Mouse (Mus musculus) neural tube, embryonic 11.5 days (tissue): Measurements from ENCODE around the gene Myo9b. TPM values are rescaled to one million over a fixed set of nuclear protein-coding genes. Genes with fewer than 3 reads are reported as not detected.
A peak's percentile ranks its signal among the peaks of the same experiment; 100 is the strongest.

Experiments used
- ATAC-seq: fragments of 200-750 bp; cut with Nextera tagmentation; 2 replicates; pipeline ENCODE4 v1.8.0; 2017; ENCODE audit warnings: moderate number of reproducible peaks, mild to moderate bottlenecking, moderate TSS enrichment, moderate library complexity; ENCODE audit not compliant: insufficient read depth, low FRiP score, low TSS enrichment
- DNase-seq: peaks from one replicate; pipeline ENCODE4 v3.0.0-alpha.2; 2015; ENCODE audit warnings: low spot score
- H3K27ac ChIP-seq: fragments of 300-500 bp; sonication (generic); 2 replicates; pipeline ENCODE4 v1.5.1; 2014; ENCODE audit warnings: low read depth, mild to moderate bottlenecking, low read length
- H3K27me3 ChIP-seq: fragments of 300-500 bp; sonication (generic); 2 replicates; pipeline ENCODE4 v1.6.1; 2014; ENCODE audit warnings: mild to moderate bottlenecking, low read length, mixed read lengths; ENCODE audit not compliant: control insufficient read depth, insufficient read depth
- H3K36me3 ChIP-seq: fragments of 300-500 bp; sonication (generic); 2 replicates; pipeline ENCODE4 v1.6.1; 2014; ENCODE audit warnings: mild to moderate bottlenecking, low read length, moderate library complexity, mixed read lengths; ENCODE audit not compliant: control insufficient read depth, insufficient read depth
- H3K4me1 ChIP-seq: fragments of 300-500 bp; sonication (generic); 2 replicates; pipeline ENCODE4 v1.6.1; 2014; ENCODE audit warnings: low read length, mixed read lengths; ENCODE audit not compliant: control insufficient read depth, insufficient read depth
- H3K4me2 ChIP-seq: fragments of 300-500 bp; sonication (generic); 2 replicates; pipeline ENCODE4 v1.6.1; 2014; ENCODE audit warnings: low read depth, mild to moderate bottlenecking, moderate library complexity
- H3K4me3 ChIP-seq: fragments of 300-500 bp; sonication (generic); 2 replicates; pipeline ENCODE4 v1.5.1; 2014; ENCODE audit warnings: low read depth, low read length
- H3K9ac ChIP-seq: fragments of 300-500 bp; sonication (generic); 2 replicates; pipeline ENCODE4 v1.6.1; 2014; ENCODE audit warnings: mild to moderate bottlenecking, low read length
- H3K9me3 ChIP-seq: fragments of 300-500 bp; sonication (generic); 2 replicates; pipeline ENCODE4 v1.6.1; 2016; ENCODE audit warnings: low read length; ENCODE audit not compliant: control insufficient read depth
- WGBS: fragments of 180-500 bp; shearing (Covaris S2); extraction: QIAGEN DNeasy Blood & Tissue Kit; methylation state at CpG from one replicate; pipeline ENCODE4 v1.1.7; 2014; 5-methylcytosine and 5-hydroxymethylcytosine counted together
- polyA plus RNA-seq: library from polyadenylated mRNA; unstranded; fragments of >200 nt; fragmentation: Nextera tagmentation; extraction: Ambion mirVana; gene quantifications from 2 replicates; pipeline ENCODE4 v1.2.1, GENCODE M21; 2014

Myo9b gene
- polyA plus RNA-seq, 1 experiment from 2014 or later, result 21.4 TPM

- H3K36me3 ChIP-seq, result no peaks in the 10 kb centered on the region; the same call in 1 of the 2 replicates
- no peak for ATAC-seq
- no peak for DNase-seq
- no peak overlapping the region for H3K27ac ChIP-seq
- WGBS, result 84% methylated on average over 12 of the region's 12 CpGs
- no peaks in the 10 kb centered on the region for H3K9me3 ChIP-seq
- H3K9ac ChIP-seq, result no peak overlapping the region
- H3K4me2 ChIP-seq, result no peak overlapping the region
- no peaks in the 10 kb centered on the region for H3K27me3 ChIP-seq
- H3K4me3 ChIP-seq, result no peak overlapping the region
- H3K4me1 ChIP-seq, result peaks cover 20% of the 10 kb centered on the region
Measured at GRCm38 (mm10) chr8:71372427-71372826, 99.9 kb downstream of the Myo9b start.

GRCm38 (mm10) chr8:71373000-71373399, 100.5 kb downstream of the Myo9b start:
- 90% methylated on average over 3 of the region's 3 CpGs for whole genome bisulfite sequencing
- Histone ChIP-seq H3K4me2 (no peak overlapping the region), H3K27me3 (no peaks in the 10 kb centered on the region), H3K36me3 (no peaks in the 10 kb centered on the region; the same call in 1 of the 2 replicates), H3K9me3 (no peaks in the 10 kb centered on the region), H3K4me3 (no peak overlapping the region), H3K9ac (no peak overlapping the region), H3K4me1 (peaks cover 14% of the 10 kb centered on the region), H3K27ac (no peak overlapping the region)
- DNase-seq, result no peak
- ATAC-seq, result no peak

DNA sequence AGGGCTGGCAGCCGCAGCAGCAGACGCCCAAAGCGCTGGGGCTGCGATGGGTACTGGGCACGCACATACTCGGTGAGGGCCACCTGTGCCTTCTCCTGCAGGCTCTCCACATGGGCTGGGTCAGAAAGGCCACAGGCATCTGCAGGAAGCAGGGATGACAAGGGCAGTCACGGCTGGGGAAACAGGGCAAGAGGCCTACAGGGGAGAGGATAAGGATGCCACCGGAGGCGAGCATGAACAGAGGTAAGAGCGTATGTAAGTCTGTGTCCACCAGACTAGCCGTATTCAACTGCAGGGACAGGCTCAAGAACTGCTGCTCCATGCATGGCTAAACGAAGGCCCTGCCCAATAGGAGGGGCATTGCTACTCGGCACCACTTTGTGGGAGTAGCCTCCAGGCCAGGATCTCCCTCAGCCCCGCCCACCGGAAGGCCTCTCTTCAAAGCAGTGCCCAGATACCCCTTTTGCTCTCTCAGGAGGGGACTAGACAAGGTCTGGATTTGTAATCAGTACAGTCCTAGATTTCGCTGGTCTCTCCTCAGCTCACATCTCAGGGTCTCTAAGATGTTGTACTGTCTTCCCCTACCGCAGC, 102.2 kb downstream of the Myo9b start:
- DNase-seq, result no peak
- no peaks in the 10 kb centered on the region for H3K27me3 ChIP-seq
- H3K9ac ChIP-seq, result no peak overlapping the region
- no peaks in the 10 kb centered on the region for H3K36me3 ChIP-seq
- ATAC-seq, result no peak
- H3K4me2 ChIP-seq, result no peak overlapping the region
- no peaks in the 10 kb centered on the region for H3K9me3 ChIP-seq
- H3K27ac ChIP-seq, result no peak overlapping the region
- peaks cover 23% of the 10 kb centered on the region for H3K4me1 ChIP-seq
- 78% methylated on average over 17 of the region's 17 CpGs for WGBS
- no peak overlapping the region for H3K4me3 ChIP-seq

- Histone ChIP-seq H3K4me2 (peak overlapping the region; percentile 46), H3K4me3 (peak overlapping the region; percentile 20), H3K4me1 (peaks cover 24% of the 10 kb centered on the region), H3K9me3 (no peaks in the 10 kb centered on the region), H3K27me3 (no peaks in the 10 kb centered on the region), H3K36me3 (no peaks in the 10 kb centered on the region), H3K9ac (peak overlapping the region; percentile 43; the same call in 1 of the 2 replicates), H3K27ac (peak overlapping the region; percentile 69)
- WGBS, result 7% methylated on average over 74 of the region's 74 CpGs
- DNase-seq, result peak; percentile 68
- peak; percentile 13; the same call in 1 of the 2 replicates for ATAC-seq
Measured at GRCm38 (mm10) chr8:71375581-71376422, 103.3 kb downstream of the Myo9b start.

GRCm38 (mm10) chr8:71376423-71377030, 104.0 kb downstream of the Myo9b start:
- peak overlapping the region; percentile 20; the same call in 1 of the 2 replicates for H3K4me3 ChIP-seq
- 38% methylated on average over 8 of the region's 8 CpGs for whole genome bisulfite sequencing
- no peak for DNase-seq
- H3K4me1 ChIP-seq, result peaks cover 24% of the 10 kb centered on the region
- H3K27me3 ChIP-seq, result no peaks in the 10 kb centered on the region
- H3K36me3 ChIP-seq, result no peaks in the 10 kb centered on the region
- no peak for ATAC-seq
- peak overlapping the region; percentile 46 for H3K4me2 ChIP-seq
- no peak overlapping the region; the same call in 1 of the 2 replicates for H3K9ac ChIP-seq
- peak overlapping the region; percentile 69; the same call in 1 of the 2 replicates for H3K27ac ChIP-seq
- H3K9me3 ChIP-seq, result no peaks in the 10 kb centered on the region

DNA sequence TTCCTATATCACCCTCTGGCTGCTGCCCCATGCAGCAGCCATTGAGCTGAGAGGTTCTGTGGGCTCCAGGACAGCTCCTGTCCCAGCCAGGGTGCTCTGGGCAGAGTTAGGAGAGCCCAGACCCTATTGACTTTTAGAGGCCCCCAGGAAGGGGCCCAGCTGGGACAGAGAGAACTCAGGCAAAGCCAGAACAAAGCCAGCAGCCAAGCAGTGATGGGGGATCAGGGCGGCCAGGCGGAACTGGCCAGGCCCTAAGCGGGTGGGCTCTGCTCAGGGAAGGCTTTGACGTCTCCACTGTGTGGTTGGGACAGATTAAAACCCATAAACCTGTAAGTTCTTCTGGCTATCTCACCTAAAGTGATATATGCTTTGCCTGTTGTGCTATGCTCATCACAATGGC, 106.5 kb downstream of the Myo9b start:
- Histone ChIP-seq H3K9me3 (no peaks in the 10 kb centered on the region), H3K4me2 (peak overlapping the region; percentile 97), H3K4me1 (peaks cover 36% of the 10 kb centered on the region), H3K4me3 (peak overlapping the region; percentile 81), H3K27me3 (no peaks in the 10 kb centered on the region), H3K36me3 (no peaks in the 10 kb centered on the region), H3K9ac (peak overlapping the region; percentile 35), H3K27ac (0 out of 2 replicates have a peak overlapping the region, but pooled peaks have one; percentile 27)
- DNase-seq, result no peak
- WGBS, result 45% methylated on average over 4 of the region's 4 CpGs
- no peak for ATAC-seq

DNA sequence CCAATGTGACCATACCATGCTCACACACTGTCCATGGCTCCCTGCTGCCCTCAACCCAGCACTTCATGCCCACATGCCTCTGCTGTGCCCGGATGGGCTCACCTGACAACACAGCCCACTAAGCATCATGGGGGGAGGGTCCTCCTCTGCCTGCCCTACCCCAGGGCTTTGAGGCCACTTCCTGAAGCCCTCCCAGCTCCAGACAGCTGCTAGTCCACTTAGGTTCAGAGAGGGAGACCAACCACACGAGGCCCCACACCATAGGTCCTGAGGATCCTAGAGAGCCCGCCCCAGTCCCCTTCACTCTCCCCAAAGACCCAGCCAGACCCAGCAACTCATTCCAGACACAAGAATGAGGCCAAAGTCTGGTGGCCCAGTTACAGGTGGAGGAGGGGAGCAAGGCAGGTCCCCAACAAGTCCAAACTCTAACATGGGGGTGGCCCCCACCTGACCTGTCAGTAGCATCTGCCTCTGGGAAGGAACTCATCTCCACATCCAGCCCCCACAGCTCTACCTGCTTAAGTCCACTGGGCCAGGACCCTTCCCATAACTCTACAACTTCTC, 107.1 kb downstream of the Myo9b start:
- Histone ChIP-seq H3K9me3 (no peaks in the 10 kb centered on the region), H3K4me2 (peak overlapping the region; percentile 97), H3K27me3 (no peaks in the 10 kb centered on the region), H3K4me1 (peaks cover 36% of the 10 kb centered on the region), H3K36me3 (no peaks in the 10 kb centered on the region), H3K9ac (peak overlapping the region; percentile 89), H3K4me3 (peak overlapping the region; percentile 81), H3K27ac (0 out of 2 replicates have a peak overlapping the region, but pooled peaks have one; percentile 27)
- DNase-seq (no peak), ATAC-seq (no peak)
- WGBS, result 47% methylated on average over 3 of the region's 3 CpGs
